Mouse (Mus musculus) thymus, adult 2 months (tissue): ENCODE data around the gene Brpf1. TPM values are rescaled to one million over a fixed set of nuclear protein-coding genes. Genes with fewer than 3 reads are reported as not detected.
A peak's percentile ranks its signal among the peaks of the same experiment; 100 is the strongest.

Experiments
- DNase-seq: peaks from one replicate; pipeline ENCODE4 v3.0.0; 2021
- H3K27ac ChIP-seq: fragments of 200-500 bp; 2 replicates; pipeline ENCODE4 v1.5.1; 2012; ENCODE audit warnings: low read length, control low read depth; ENCODE audit not compliant: control insufficient read depth, insufficient read depth
- H3K27me3 ChIP-seq: fragments of 200-500 bp; 2 replicates; pipeline ENCODE4 v1.6.1; 2012; ENCODE audit warnings: mild to moderate bottlenecking, low read length, moderate library complexity, mixed read lengths; ENCODE audit not compliant: control insufficient read depth, insufficient read depth
- H3K36me3 ChIP-seq: fragments of 200-500 bp; 2 replicates; pipeline ENCODE4 v1.6.1; 2012; ENCODE audit warnings: mild to moderate bottlenecking, low read length, moderate library complexity; ENCODE audit not compliant: control insufficient read depth, insufficient read depth
- H3K4me1 ChIP-seq: fragments of 200-500 bp; replicated peaks from 2 replicates; pipeline ENCODE4 v1.6.1; 2012; ENCODE audit warnings: low read length; ENCODE audit not compliant: control insufficient read depth, insufficient read depth
- H3K4me3 ChIP-seq: fragments of 200-500 bp; 2 replicates; pipeline ENCODE4 v1.5.1; 2012; ENCODE audit warnings: mild to moderate bottlenecking, low read length, control low read depth, moderate library complexity; ENCODE audit not compliant: control insufficient read depth, insufficient read depth
- CTCF ChIP-seq: fragments of 200-500 bp; IDR thresholded peaks from 2 replicates; pipeline ENCODE4 v1.5.1; 2012; ENCODE audit warnings: mild to moderate bottlenecking, control low read depth, low read length, moderate library complexity, borderline replicate concordance; ENCODE audit not compliant: control insufficient read depth, poor library complexity, insufficient read depth; ENCODE audit errors: extremely low read depth
- POLR2A ChIP-seq: fragments of 200-500 bp; IDR thresholded peaks from 2 replicates; pipeline ENCODE4 v1.6.1; 2012; ENCODE audit warnings: mild to moderate bottlenecking, low read length, control low read depth, moderate library complexity; ENCODE audit not compliant: control insufficient read depth, poor library complexity, insufficient read depth; ENCODE audit errors: extremely low read depth
- WGBS: fragments of 180-500 bp; shearing (Covaris S2); methylation state at CpG from one replicate; pipeline ENCODE4 v1.1.7; 2018; 5-methylcytosine and 5-hydroxymethylcytosine counted together
- polyA plus RNA-seq: library from polyadenylated mRNA; depleted of rRNA; stranded (reverse); fragments of >200 nt; gene quantifications from 2 replicates; pipeline ENCODE4 v1.2.3, GENCODE M21; 2012; rRNA removed

Gene Brpf1
- polyA plus RNA-seq = 65.7 and 66.2 TPM in 2 replicates

- under 1% methylated on average over 32 of the region's 32 CpGs for WGBS
- peak within 1 kb of the TSS; percentile 74 for H3K4me3 ChIP-seq
- no peaks in the 10 kb centered on the region for H3K27me3 ChIP-seq
- DNase-seq = no peak
- peak within 1 kb of the TSS; percentile 88 for H3K27ac ChIP-seq
- H3K4me1 ChIP-seq = peaks cover 8% of the 10 kb centered on the region
- no peak for TF ChIP-seq POLR2A
- TF ChIP-seq CTCF = no peak
- peaks cover 10% of the 10 kb centered on the region for H3K36me3 ChIP-seq
These were observed at the start of gene Brpf1 for GRCm38 (mm10) chr6:113306986-113307349. Gene Brpf1 (plus strand): TSS chr6:113307137.

- WGBS = 75% methylated on average over 8 of the region's 8 CpGs
- H3K27me3 ChIP-seq = no peaks in the 10 kb centered on the region
- DNase-seq = no peak
- TF ChIP-seq CTCF (no peak), POLR2A (no peak)
- no peaks in the 10 kb centered on the region; the same call in 1 of the 2 replicates for H3K4me1 ChIP-seq
- H3K27ac ChIP-seq = no peak overlapping the region
- H3K36me3 ChIP-seq = peaks cover 81% of the 10 kb centered on the region
- H3K4me3 ChIP-seq = no peak overlapping the region
These were observed 45.6 kb upstream of the Brpf1 start for GRCm38 (mm10) chr6:113261174-113261858.

GRCm38 (mm10) chr6:113263531-113263930 is 43.4 kb upstream of the Brpf1 start:
- WGBS = 94% methylated on average over 6 of the region's 6 CpGs
- no peak overlapping the region for H3K27ac ChIP-seq
- no peaks in the 10 kb centered on the region for H3K27me3 ChIP-seq
- peaks cover 82% of the 10 kb centered on the region for H3K36me3 ChIP-seq
- DNase-seq = no peak
- no peak overlapping the region for H3K4me3 ChIP-seq
- H3K4me1 ChIP-seq = no peaks in the 10 kb centered on the region; the same call in 1 of the 2 replicates
- no peak for TF ChIP-seq POLR2A
- no peak for TF ChIP-seq CTCF

GRCm38 (mm10) chr6:113264429-113264828 is 42.5 kb upstream of the Brpf1 start:
- Histone ChIP-seq H3K36me3 (peaks cover 82% of the 10 kb centered on the region), H3K27me3 (no peaks in the 10 kb centered on the region), H3K4me3 (no peak overlapping the region), H3K4me1 (no peaks in the 10 kb centered on the region; the same call in 1 of the 2 replicates), H3K27ac (no peak overlapping the region)
- 90% methylated on average over 8 of the region's 8 CpGs for whole genome bisulfite sequencing
- DNase-seq = no peak
- TF ChIP-seq CTCF = no peak
- TF ChIP-seq POLR2A = no peak

GRCm38 (mm10) chr6:113266996-113267655 is 39.8 kb upstream of the Brpf1 start:
- TF ChIP-seq CTCF (no peak), POLR2A (no peak)
- H3K27me3 ChIP-seq = no peaks in the 10 kb centered on the region
- peaks cover 70% of the 10 kb centered on the region for H3K36me3 ChIP-seq
- no peak overlapping the region for H3K27ac ChIP-seq
- 98% methylated on average over 7 of the region's 7 CpGs for WGBS
- no peaks in the 10 kb centered on the region for H3K4me1 ChIP-seq
- DNase-seq = no peak
- H3K4me3 ChIP-seq = no peak overlapping the region

- 97% methylated on average over 1 of the region's 1 CpGs for WGBS
- no peak overlapping the region for H3K4me3 ChIP-seq
- TF ChIP-seq POLR2A (no peak), CTCF (no peak)
These were observed 38.9 kb upstream of the Brpf1 start for GRCm38 (mm10) chr6:113267988-113268387.

GRCm38 (mm10) chr6:113272365-113272764 is 34.6 kb upstream of the Brpf1 start:
- H3K27me3 ChIP-seq = no peaks in the 10 kb centered on the region
- H3K4me3 ChIP-seq = no peak overlapping the region
- no peak for DNase-seq
- peaks cover 59% of the 10 kb centered on the region for H3K36me3 ChIP-seq
- TF ChIP-seq POLR2A (no peak), CTCF (no peak)
- H3K4me1 ChIP-seq = no peaks in the 10 kb centered on the region
- WGBS = 95% methylated on average over 3 of the region's 3 CpGs
- H3K27ac ChIP-seq = no peak overlapping the region

More at GRCm38 (mm10) chr6:113267988-113268387, 38.9 kb upstream of the Brpf1 start:
- Histone ChIP-seq H3K27ac (no peak overlapping the region), H3K27me3 (no peaks in the 10 kb centered on the region), H3K4me1 (no peaks in the 10 kb centered on the region), H3K36me3 (peaks cover 76% of the 10 kb centered on the region)
- no peak for DNase-seq
